Mouse (Mus musculus) natural killer cell, adult 2 months (primary cell): ENCODE results near the gene 4930519G04Rik.
A peak's percentile ranks its signal among the peaks of the same experiment; 100 is the strongest.
"Not testable (repeated sequence)": the region's sequence is repeated elsewhere in the genome, so short reads cannot be mapped to it uniquely, and the experiment has no call there.

ENCODE experiments used
- DNase-seq, 2 experiments: peaks; one replicate each; pipeline ENCODE4 v3.0.0; 2022; ENCODE audit warnings: low spot score in 2 of 2

The 4930519G04Rik gene

GRCm38 (mm10) chr5:114842155-114842554 lies 11.3 kb upstream of the 4930519G04Rik start:
- DNase-seq, result not testable (repeated sequence)

GRCm38 (mm10) chr5:114842674-114843073 lies 10.8 kb upstream of the 4930519G04Rik start:
- DNase-seq, result no peak

GRCm38 (mm10) chr5:114844371-114844770 lies 9.1 kb upstream of the 4930519G04Rik start:
- not testable (repeated sequence) for DNase-seq

GRCm38 (mm10) chr5:114851565-114852236 lies 1.8 kb upstream of the 4930519G04Rik start:
- no peak for DNase-seq

- no peak for DNase-seq
Measured at GRCm38 (mm10) chr5:114858582-114858981, 5.1 kb downstream of the 4930519G04Rik start, which contains the start of gene Gm9936. Gene Gm9936, minus strand, starts transcription at chr5:114858682.

GRCm38 (mm10) chr5:114859253-114859652 lies 5.8 kb downstream of the 4930519G04Rik start:
- DNase-seq, result peak; percentile 25 to 53

- DNase-seq, result no peak
Measured at GRCm38 (mm10) chr5:114861730-114862129, 8.3 kb downstream of the 4930519G04Rik start.

GRCm38 (mm10) chr5:114864813-114865212 lies 11.3 kb downstream of the 4930519G04Rik start:
- peak in 1 of 2 experiments; percentile 45 for DNase-seq

- DNase-seq, result no peak
Measured at GRCm38 (mm10) chr5:114865279-114865678, 11.8 kb downstream of the 4930519G04Rik start.

- DNase-seq, result peak in 1 of 2 experiments; percentile 24
Measured at GRCm38 (mm10) chr5:114875858-114876257, 22.4 kb downstream of the 4930519G04Rik start.

GRCm38 (mm10) chr5:114876331-114876730 lies 22.9 kb downstream of the 4930519G04Rik start:
- DNase-seq, result no peak

- DNase-seq, result no peak
Measured at GRCm38 (mm10) chr5:114877487-114877886, 24.0 kb downstream of the 4930519G04Rik start.

- no peak for DNase-seq
Measured at GRCm38 (mm10) chr5:114879399-114879798, 25.9 kb downstream of the 4930519G04Rik start.

GRCm38 (mm10) chr5:114882319-114882718 lies 28.9 kb downstream of the 4930519G04Rik start:
- peak in 1 of 2 experiments; percentile 45 for DNase-seq

- DNase-seq, result no peak
Measured at GRCm38 (mm10) chr5:114883022-114883421, 29.6 kb downstream of the 4930519G04Rik start.

- no peak for DNase-seq
Measured at GRCm38 (mm10) chr5:114886801-114887200, 33.3 kb downstream of the 4930519G04Rik start.

GRCm38 (mm10) chr5:114888995-114889394 lies 35.5 kb downstream of the 4930519G04Rik start:
- DNase-seq, result no peak

GRCm38 (mm10) chr5:114895542-114895941 lies 42.1 kb downstream of the 4930519G04Rik start:
- no peak for DNase-seq

GRCm38 (mm10) chr5:114896688-114897373 lies 43.4 kb downstream of the 4930519G04Rik start, which contains the start of gene Oasl2:
Gene Oasl2, plus strand, starts transcription at chr5:114896936.
- DNase-seq, result peak in 1 of 2 experiments; percentile 9

- no peak for DNase-seq
Measured at GRCm38 (mm10) chr5:114897374-114897793, 43.9 kb downstream of the 4930519G04Rik start.

- DNase-seq, result no peak
Measured at GRCm38 (mm10) chr5:114898857-114899256, 45.4 kb downstream of the 4930519G04Rik start.

- DNase-seq, result peak in 1 of 2 experiments; percentile 56
Measured at GRCm38 (mm10) chr5:114902413-114902812, 48.9 kb downstream of the 4930519G04Rik start.
